Mouse (Mus musculus) liver, embryonic 15.5 days (tissue): ENCODE measurements around the gene Aldh1b1. TPM values are rescaled to one million over a fixed set of nuclear protein-coding genes. Genes with fewer than 3 reads are reported as not detected.

ENCODE experiments used
- ATAC-seq: fragments of 200-750 bp; cut with Nextera tagmentation; 2 replicates; pipeline ENCODE4 v1.8.0; 2017; ENCODE audit warnings: moderate number of reproducible peaks, mild to moderate bottlenecking, moderate library complexity; ENCODE audit not compliant: insufficient read depth
- H3K27ac ChIP-seq: fragments of 300-500 bp; sonication (generic); replicated peaks from 2 replicates; pipeline ENCODE4 v1.5.1; 2015; ENCODE audit warnings: mild to moderate bottlenecking, inconsistent platforms
- H3K27me3 ChIP-seq: fragments of 300-500 bp; sonication (generic); 2 replicates; pipeline ENCODE4 v1.6.1; 2015; ENCODE audit warnings: mild to moderate bottlenecking, inconsistent platforms
- H3K36me3 ChIP-seq: fragments of 300-500 bp; sonication (generic); replicated peaks from 2 replicates; pipeline ENCODE4 v1.6.1; 2015; ENCODE audit warnings: moderate library complexity, mild to moderate bottlenecking, inconsistent platforms
- H3K4me1 ChIP-seq: fragments of 300-500 bp; sonication (generic); replicated peaks from 2 replicates; pipeline ENCODE4 v1.6.1; 2015; ENCODE audit warnings: inconsistent platforms
- H3K4me2 ChIP-seq: fragments of 300-500 bp; sonication (generic); 2 replicates; pipeline ENCODE4 v1.6.1; 2015; ENCODE audit warnings: moderate library complexity, mild to moderate bottlenecking, inconsistent platforms
- H3K4me3 ChIP-seq: fragments of 300-500 bp; sonication (generic); replicated peaks from 2 replicates; pipeline ENCODE4 v1.5.1; 2015; ENCODE audit warnings: mild to moderate bottlenecking, inconsistent platforms
- H3K9ac ChIP-seq: fragments of 300-500 bp; sonication (generic); 2 replicates; pipeline ENCODE4 v1.6.1; 2015; ENCODE audit warnings: moderate library complexity, mild to moderate bottlenecking, inconsistent platforms
- H3K9me3 ChIP-seq: fragments of 300-500 bp; sonication (generic); replicated peaks from 2 replicates; pipeline ENCODE4 v1.6.1; 2016; ENCODE audit warnings: inconsistent platforms
- WGBS: fragments of 180-500 bp; shearing (Covaris S2); methylation state at CpG from one replicate; pipeline ENCODE4 v1.1.7; 2015; ENCODE audit warnings: mixed read lengths; ENCODE audit not compliant: insufficient replicate concordance; 5-methylcytosine and 5-hydroxymethylcytosine counted together
- polyA plus RNA-seq: library from polyadenylated mRNA; unstranded; fragments of >200 nt; fragmentation: Nextera tagmentation; extraction: Ambion mirVana; gene quantifications from 2 replicates; pipeline ENCODE4 v1.2.1, GENCODE M21; 2015

Gene Aldh1b1
- polyA plus RNA-seq, 1 experiment from 2014 or later = 84.6 TPM

DNA sequence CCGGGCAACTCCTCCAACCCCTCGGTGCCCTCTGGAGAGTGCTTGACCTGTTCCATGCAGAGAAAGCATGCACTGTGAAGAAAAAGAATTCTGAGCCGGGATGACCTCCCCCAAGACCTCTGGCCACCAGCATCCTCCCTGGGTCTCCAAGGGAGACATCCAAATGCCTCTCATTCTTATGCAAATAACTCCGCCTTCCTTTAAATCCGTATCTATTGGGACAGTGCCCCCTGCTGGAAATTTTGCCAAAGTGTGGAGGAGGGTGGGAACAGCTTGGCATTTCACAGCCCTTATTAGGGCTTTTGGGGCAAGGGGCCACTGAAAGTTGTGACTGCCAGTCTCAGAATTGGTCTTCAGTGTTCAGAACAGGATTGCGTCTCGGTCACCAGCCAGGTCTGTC lies 16.7 kb downstream of the Aldh1b1 start:
- H3K27ac ChIP-seq = no peak overlapping the region
- H3K27me3 ChIP-seq = peaks cover 13% of the 10 kb centered on the region
- no peak for ATAC-seq
- H3K36me3 ChIP-seq = no peaks in the 10 kb centered on the region
- H3K9me3 ChIP-seq = no peaks in the 10 kb centered on the region
- H3K9ac ChIP-seq = no peak overlapping the region
- H3K4me2 ChIP-seq = no peak overlapping the region
- 47% methylated on average over 7 of the region's 7 CpGs for WGBS
- no peak overlapping the region for H3K4me3 ChIP-seq
- H3K4me1 ChIP-seq = no peaks in the 10 kb centered on the region; the same call in 1 of the 2 replicates

DNA sequence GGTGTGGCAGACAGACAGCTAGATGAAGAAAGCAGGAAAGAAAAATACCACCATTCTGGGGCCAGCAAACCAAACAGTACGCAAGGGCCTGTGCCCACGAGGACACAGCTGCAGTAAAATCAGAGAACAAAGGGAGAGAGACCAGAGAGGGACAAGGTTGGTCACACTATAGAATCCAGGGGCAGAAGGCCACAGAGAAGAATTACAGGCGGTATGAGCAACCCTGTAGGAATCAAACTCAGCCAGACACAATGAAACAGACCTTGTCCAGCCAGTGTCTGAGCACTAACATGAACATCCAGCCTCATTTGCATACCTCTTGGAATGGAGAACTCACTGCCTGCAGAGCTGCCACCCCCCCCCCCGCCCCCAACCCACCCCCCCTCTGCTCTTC lies 20.0 kb downstream of the Aldh1b1 start:
- H3K4me3 ChIP-seq = no peak overlapping the region
- H3K9me3 ChIP-seq = no peaks in the 10 kb centered on the region
- H3K27me3 ChIP-seq = peaks cover 26% of the 10 kb centered on the region
- H3K36me3 ChIP-seq = no peaks in the 10 kb centered on the region
- peak overlapping the region; percentile 45; the same call in 1 of the 2 replicates for H3K4me2 ChIP-seq
- no peaks in the 10 kb centered on the region; the same call in 1 of the 2 replicates for H3K4me1 ChIP-seq
- no peak overlapping the region for H3K9ac ChIP-seq
- ATAC-seq = no peak
- no peak overlapping the region for H3K27ac ChIP-seq
- 19% methylated on average over 4 of the region's 4 CpGs for WGBS

DNA sequence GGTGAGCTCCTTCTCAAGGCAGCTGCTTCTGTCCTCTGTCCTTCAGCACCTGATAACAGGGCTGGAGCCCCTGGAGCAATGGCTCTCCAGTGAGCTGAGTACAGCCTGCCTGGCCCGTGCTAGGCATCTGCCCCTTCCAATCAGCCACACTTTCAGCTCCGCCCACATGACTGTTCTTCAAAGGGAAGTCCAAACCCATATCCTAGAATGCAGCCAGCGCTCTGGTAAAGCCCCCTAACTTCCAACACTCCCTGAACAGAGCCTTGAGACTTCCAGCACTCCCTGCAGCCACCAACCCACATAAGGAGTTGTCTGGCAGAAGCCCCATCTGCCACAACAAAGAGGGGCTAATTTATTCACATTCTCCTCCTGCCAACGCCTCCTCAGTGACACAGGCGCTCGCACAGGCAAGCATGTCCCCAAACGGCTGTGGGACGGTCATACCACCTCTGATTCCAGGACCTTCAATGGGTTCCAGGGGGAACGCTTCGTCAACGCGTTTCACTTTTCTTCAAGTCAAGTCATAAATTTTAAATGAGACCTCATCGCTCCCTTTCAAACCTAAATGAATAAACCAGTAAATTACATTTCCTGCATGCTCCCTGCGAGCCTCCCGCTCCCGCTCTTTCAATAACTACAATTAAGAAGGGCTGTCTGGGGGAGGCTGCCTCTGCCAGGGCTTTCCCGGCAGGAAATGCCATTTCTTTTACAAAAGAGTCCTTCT lies 20.5 kb downstream of the Aldh1b1 start:
- ATAC-seq = no peak
- 3% methylated on average over 17 of the region's 17 CpGs for WGBS
- Histone ChIP-seq H3K36me3 (no peaks in the 10 kb centered on the region), H3K4me2 (peak overlapping the region; percentile 45), H3K9me3 (no peaks in the 10 kb centered on the region), H3K9ac (no peak overlapping the region), H3K4me3 (peak overlapping the region; percentile 17), H3K27ac (no peak overlapping the region), H3K27me3 (peaks cover 32% of the 10 kb centered on the region), H3K4me1 (no peaks in the 10 kb centered on the region; the same call in 1 of the 2 replicates)

DNA sequence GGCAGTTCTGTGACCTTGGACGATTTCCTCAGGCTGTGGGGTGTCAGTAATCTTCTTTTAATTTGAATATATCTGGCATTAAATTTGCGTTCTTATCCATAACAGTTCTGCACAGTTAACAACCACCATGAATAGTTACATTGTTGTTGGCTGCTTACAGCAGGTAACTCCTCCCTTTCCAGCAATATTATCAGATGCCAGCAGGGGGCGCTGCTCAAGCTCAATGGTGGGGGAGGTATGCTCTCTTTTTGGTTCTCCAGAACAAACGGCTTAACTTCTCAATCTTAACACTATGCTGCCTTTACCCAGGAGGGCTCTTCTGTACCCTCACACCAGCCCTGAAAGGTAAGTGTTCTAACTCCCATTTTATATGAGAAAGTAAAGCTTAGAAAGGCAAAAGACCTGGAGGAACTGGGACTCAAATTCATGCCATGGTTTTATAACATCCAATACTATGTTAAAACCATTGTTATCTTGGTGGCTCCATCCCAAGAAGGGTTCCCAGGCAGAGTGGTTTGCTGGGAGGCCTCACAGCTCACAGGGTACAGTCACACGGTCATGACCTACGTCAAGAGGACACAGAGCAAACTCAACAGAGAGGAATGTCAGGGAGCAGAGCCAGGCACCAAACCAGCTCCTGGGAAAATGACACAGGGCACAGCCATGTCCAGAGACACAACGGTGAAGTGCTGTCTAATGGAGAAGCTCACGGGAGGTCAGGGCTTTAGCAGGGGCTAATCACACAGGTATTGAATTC lies 21.4 kb downstream of the Aldh1b1 start:
- 35% methylated on average over 8 of the region's 8 CpGs for WGBS
- H3K36me3 ChIP-seq = no peaks in the 10 kb centered on the region
- no peak overlapping the region for H3K27ac ChIP-seq
- H3K9me3 ChIP-seq = no peaks in the 10 kb centered on the region
- H3K9ac ChIP-seq = no peak overlapping the region
- ATAC-seq = no peak
- H3K4me1 ChIP-seq = no peaks in the 10 kb centered on the region; the same call in 1 of the 2 replicates
- H3K4me2 ChIP-seq = no peak overlapping the region
- H3K4me3 ChIP-seq = no peak overlapping the region
- H3K27me3 ChIP-seq = peaks cover 40% of the 10 kb centered on the region

DNA sequence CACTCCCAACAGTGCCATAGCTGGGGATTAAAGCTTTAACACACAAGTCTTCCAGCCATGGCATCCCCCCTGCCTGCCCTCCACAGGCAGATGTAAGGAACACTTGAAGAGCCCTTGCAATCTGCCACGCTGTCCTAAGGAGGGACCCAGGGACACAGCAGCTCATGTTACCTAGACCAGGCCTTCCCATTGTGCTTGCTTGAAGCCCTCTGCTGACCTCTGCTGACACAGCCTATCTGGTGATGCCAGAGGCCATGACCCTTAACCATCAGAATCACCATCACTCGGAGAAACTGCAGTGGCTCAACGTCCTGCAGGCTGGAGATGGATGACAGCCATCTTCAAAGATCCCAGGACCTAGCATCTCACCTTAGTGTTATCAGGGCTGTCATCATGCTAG lies 23.2 kb downstream of the Aldh1b1 start:
- Histone ChIP-seq H3K9me3 (no peaks in the 10 kb centered on the region), H3K4me2 (no peak overlapping the region), H3K36me3 (no peaks in the 10 kb centered on the region), H3K27me3 (peaks cover 58% of the 10 kb centered on the region), H3K4me3 (no peak overlapping the region), H3K9ac (no peak overlapping the region), H3K4me1 (no peaks in the 10 kb centered on the region; the same call in none of the 2 replicates), H3K27ac (no peak overlapping the region)
- ATAC-seq = no peak
- 31% methylated on average over 3 of the region's 3 CpGs for WGBS

DNA sequence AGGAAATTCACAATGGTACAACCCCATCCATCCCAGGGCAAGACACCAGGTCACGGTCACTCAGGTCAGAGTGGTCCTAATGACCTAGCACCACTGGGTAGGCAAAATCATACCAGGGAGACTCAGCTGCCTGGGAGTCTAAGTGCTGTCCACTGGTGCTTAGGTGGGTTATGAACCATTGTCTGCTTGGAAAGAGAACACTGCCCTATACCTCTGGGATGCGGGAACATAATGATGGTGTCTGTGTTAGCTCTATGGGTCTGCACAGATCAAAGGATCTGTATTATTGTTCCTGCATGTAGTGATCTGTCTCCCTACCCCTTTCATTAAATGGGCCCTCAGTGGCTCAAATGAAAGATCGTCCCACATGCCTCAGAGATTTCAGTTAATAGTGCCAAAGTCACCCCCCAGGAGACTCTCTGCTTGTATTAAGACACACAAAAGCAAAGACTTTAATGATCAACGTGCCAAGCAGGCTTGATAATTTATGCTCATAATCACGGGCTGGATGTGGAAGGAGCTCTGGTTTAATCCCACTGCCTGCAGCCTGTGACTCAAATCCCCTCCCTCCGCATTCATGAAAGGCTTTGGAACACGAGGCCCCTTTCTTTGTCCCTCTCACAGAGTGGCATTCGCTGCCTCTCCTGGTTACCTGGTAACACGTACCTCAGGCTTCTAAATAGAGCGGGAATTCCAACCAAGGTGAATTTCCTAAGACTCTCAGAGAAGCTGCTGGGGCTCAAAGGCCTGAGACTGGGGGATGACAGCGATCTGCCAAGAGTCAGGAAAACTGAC lies 24.2 kb downstream of the Aldh1b1 start:
- Histone ChIP-seq H3K9ac (no peak overlapping the region), H3K27ac (no peak overlapping the region), H3K4me1 (no peaks in the 10 kb centered on the region; the same call in none of the 2 replicates), H3K4me3 (no peak overlapping the region), H3K9me3 (no peaks in the 10 kb centered on the region), H3K27me3 (peaks cover 68% of the 10 kb centered on the region), H3K36me3 (no peaks in the 10 kb centered on the region), H3K4me2 (no peak overlapping the region)
- 34% methylated on average over 11 of the region's 11 CpGs for WGBS
- ATAC-seq = no peak

DNA sequence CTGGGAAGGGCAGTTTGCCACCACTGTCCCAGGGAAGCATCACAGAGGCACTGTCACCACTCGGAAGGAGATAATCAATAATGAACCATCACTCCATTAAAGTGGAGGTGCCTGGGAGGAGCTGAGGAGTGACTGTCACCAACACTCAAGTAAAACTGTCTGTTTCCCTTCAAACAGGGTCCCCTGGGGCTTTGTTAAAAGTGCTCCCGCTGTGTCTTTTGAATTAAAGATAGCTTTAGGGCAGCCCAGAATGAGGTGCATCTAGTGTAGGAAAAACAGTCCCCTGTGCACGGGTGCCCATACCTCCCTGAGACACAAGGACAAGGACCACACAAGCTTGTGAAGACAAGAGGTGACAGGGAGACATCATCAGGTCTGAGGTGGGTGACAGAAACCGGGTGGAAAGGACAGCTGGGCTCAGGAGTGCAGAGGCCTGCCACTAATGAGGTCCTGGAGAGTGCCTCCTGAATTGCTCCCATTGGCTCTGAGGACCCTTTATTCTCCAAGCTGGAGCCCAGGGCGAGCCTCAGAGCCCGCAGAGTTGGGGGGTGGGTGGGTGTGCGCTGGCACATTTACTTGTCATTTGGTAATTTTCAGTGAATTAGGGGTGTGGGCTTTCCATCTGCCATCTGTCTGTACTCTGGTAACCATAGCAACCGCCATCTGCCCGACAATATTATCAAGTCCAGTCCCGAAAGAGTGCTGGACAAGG lies 25.4 kb downstream of the Aldh1b1 start:
- Histone ChIP-seq H3K36me3 (no peaks in the 10 kb centered on the region), H3K4me2 (no peak overlapping the region), H3K27ac (no peak overlapping the region), H3K4me3 (no peak overlapping the region), H3K4me1 (no peaks in the 10 kb centered on the region; the same call in none of the 2 replicates), H3K9ac (no peak overlapping the region), H3K27me3 (peaks cover 71% of the 10 kb centered on the region), H3K9me3 (no peaks in the 10 kb centered on the region)
- no peak for ATAC-seq
- 8% methylated on average over 10 of the region's 10 CpGs for WGBS

DNA sequence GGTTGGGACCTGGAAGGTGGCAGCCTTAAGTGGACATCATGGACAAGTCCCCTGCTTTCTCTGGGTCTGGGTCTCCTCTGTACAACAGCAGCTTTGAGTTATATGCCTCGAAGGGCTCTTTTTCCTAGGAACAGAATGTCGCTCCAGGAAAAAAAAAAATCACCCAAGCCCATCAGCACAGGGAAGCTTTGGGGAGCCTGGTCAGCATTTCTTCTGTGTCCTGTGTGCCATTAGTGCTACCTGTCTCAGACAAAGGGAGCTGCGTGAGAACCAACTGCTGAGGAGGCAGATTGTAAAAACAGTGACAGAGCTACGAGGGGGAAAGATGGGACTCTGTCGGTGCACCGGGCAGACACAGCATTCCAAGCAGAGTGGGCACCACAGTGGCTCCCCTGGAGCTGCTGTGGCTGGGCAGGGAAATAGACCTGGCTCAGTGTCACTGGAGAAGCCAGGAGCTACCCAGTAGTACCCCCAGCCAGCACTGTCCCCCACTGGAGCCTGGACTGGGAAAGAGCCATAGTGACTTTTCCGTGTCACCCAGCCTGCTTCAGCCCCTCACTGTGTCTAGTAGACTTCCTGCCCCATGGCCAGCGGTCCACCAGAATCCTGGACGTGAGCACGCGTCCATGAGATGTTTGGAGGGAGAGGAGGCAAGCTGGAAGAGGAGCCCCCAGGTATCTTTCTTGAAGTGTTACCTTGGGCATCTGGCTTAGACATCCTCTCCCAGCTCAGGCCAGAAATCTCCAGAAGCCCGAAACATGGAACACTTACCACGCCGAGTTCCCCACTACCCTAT lies 26.1 kb downstream of the Aldh1b1 start:
- Histone ChIP-seq H3K4me1 (no peaks in the 10 kb centered on the region; the same call in 1 of the 2 replicates), H3K27ac (no peak overlapping the region), H3K4me3 (no peak overlapping the region), H3K36me3 (no peaks in the 10 kb centered on the region), H3K9me3 (no peaks in the 10 kb centered on the region), H3K9ac (no peak overlapping the region), H3K27me3 (peaks cover 71% of the 10 kb centered on the region), H3K4me2 (no peak overlapping the region)
- WGBS = 25% methylated on average over 14 of the region's 14 CpGs
- no peak for ATAC-seq

DNA sequence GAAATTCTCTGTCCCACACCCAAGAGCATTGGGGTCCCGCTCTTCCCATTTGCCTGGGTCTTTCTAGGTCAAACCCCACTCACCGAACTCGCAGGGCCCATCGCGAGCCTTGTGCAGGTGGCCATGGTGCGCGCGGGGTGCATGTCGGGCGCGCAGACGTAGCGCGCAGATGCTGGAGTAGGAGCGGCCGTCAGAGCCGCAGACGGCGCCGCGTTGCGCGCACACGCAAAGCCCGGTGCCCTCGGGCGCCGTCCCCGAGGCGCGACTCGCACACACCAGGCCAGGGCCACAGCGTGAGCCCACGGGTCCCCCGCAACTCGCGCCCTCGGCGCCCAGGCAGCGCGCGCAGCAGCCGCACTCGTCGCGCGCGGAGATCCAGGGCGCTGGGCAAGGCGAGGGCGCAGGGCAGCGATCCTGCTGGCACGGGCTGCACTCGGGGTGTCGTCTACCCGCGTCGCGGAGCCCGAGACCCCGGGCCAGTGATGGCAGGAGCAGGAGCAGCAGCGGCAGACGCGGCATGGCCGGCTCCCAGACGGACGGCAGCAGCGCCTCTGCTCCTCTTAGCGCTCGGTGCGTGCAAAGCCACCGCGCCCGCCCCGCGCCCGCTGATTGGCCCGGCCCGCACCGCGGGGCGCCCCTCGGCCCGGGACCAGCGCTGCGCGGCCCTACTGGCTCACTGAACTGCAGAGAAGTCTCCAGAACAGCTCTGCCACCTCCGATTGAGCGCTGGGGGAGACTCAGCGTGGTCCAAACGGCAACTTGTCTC lies 27.6 kb downstream of the Aldh1b1 start, which contains the start of gene Igfbpl1:
TSS of gene Igfbpl1 (minus strand) at position 649 of the 766 bp plus-strand sequence.
- WGBS = 1% methylated on average over 88 of the region's 91 CpGs
- no peaks in the 10 kb centered on the region; the same call in 1 of the 2 replicates for H3K4me1 ChIP-seq
- H3K36me3 ChIP-seq = no peaks in the 10 kb centered on the region
- peaks cover 83% of the 10 kb centered on the region for H3K27me3 ChIP-seq
- no peak for ATAC-seq
- H3K4me3 ChIP-seq = no peak within 1 kb of the TSS
- no peaks in the 10 kb centered on the region for H3K9me3 ChIP-seq
- no peak within 1 kb of the TSS for H3K9ac ChIP-seq
- peak within 1 kb of the TSS; percentile 33 for H3K4me2 ChIP-seq
- no peak within 1 kb of the TSS for H3K27ac ChIP-seq
